Mouse (Mus musculus) cerebellum, adult 2 months (tissue): Measurements from ENCODE around the gene Gng11. TPM values are rescaled to one million over a fixed set of nuclear protein-coding genes. Genes with fewer than 3 reads are reported as not detected.

Source experiments
- DNase-seq, 2 experiments: peaks; one replicate each; pipeline ENCODE4 v3.0.0; 2021
- H3K27ac ChIP-seq: fragments of 200-500 bp; 2 replicates; pipeline ENCODE4 v1.5.1; 2012; ENCODE audit warnings: low read length, control low read depth, inconsistent platforms; ENCODE audit not compliant: insufficient read depth
- H3K27me3 ChIP-seq: fragments of 200-500 bp; 2 replicates; pipeline ENCODE4 v1.6.1; 2012; ENCODE audit warnings: inconsistent platforms, mild to moderate bottlenecking, low read length, moderate library complexity; ENCODE audit not compliant: control insufficient read depth, insufficient read depth
- H3K4me1 ChIP-seq: fragments of 200-500 bp; 2 replicates; pipeline ENCODE4 v1.6.1; 2011; ENCODE audit warnings: low read length; ENCODE audit not compliant: control insufficient read depth, insufficient read depth
- H3K4me3 ChIP-seq: fragments of 200-500 bp; replicated peaks from 2 replicates; pipeline ENCODE3; 2011; ENCODE audit warnings: mild to moderate bottlenecking, low read depth, low read length, control low read depth; ENCODE audit not compliant: insufficient read depth
- CTCF ChIP-seq: fragments of 200-500 bp; IDR thresholded peaks from 2 replicates; pipeline ENCODE4 v1.5.1; 2011; ENCODE audit warnings: low read depth, mild to moderate bottlenecking, control low read depth, low read length, moderate library complexity, borderline replicate concordance; ENCODE audit not compliant: insufficient read depth
- POLR2A ChIP-seq: fragments of 200-500 bp; IDR thresholded peaks from 2 replicates; pipeline ENCODE4 v1.6.1; 2011; ENCODE audit warnings: low read length, control low read depth, borderline replicate concordance; ENCODE audit not compliant: insufficient read depth
- WGBS: fragments of 180-500 bp; shearing (Covaris S2); methylation state at CpG from one replicate; pipeline ENCODE4 v1.1.7; 2018; 5-methylcytosine and 5-hydroxymethylcytosine counted together
- polyA plus RNA-seq: library from polyadenylated mRNA; depleted of rRNA; stranded (reverse); fragments of >200 nt; gene quantifications from 2 replicates; pipeline ENCODE4 v1.2.3, GENCODE M21; 2012; rRNA removed

The Gng11 gene
- polyA plus RNA-seq, 1 experiment, result 53.2 TPM

DNA sequence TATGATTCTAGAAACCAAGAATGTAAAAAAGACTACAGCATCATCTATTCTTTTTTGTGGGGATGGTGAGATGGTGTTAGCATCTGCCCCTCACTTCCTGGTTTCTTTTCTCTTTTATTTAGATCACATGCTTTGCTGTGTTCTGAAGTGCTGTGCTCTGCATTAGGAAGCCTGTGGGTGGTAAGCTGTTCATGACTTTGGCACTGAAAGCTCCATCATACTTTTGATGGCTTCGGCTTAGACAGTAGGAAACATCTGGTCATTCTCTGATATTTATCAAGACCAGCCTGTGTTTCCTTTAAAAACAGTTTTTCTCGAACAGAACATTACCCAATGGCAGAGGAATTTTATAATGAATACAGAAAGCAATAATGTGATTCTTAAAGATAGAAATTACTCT lies 22.7 kb downstream of the Gng11 start:
- H3K4me3 ChIP-seq, result no peak overlapping the region
- H3K4me1 ChIP-seq, result no peaks in the 10 kb centered on the region
- H3K27me3 ChIP-seq, result no peaks in the 10 kb centered on the region
- 61% methylated on average over 2 of the region's 2 CpGs for WGBS
- TF ChIP-seq POLR2A (no peak), CTCF (no peak)
- DNase-seq, result no peak
- no peak overlapping the region for H3K27ac ChIP-seq

DNA sequence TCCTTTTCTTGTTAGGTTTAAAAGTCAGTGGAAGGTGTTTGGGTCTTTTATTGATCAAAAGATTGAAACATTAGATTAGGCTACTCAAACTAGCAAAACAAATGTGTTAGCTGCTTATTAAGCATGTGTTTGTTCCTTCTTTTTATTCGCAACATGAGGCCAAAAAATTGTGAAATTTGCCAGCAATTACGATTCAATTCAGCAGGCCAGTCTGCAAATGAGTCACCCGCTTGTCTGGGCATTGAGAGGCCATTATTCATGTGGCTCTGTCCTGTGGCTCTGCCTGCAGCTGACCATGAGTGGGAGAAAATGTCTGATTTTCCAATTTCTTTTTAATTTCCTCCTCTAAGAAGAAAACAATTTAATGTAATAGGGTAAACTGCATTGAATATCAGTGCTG lies 27.3 kb downstream of the Gng11 start:
- Histone ChIP-seq H3K4me3 (no peak overlapping the region), H3K27ac (no peak overlapping the region), H3K4me1 (no peaks in the 10 kb centered on the region), H3K27me3 (no peaks in the 10 kb centered on the region)
- no peak for DNase-seq
- WGBS, result 50% methylated on average over 3 of the region's 3 CpGs
- no peak for TF ChIP-seq POLR2A

DNA sequence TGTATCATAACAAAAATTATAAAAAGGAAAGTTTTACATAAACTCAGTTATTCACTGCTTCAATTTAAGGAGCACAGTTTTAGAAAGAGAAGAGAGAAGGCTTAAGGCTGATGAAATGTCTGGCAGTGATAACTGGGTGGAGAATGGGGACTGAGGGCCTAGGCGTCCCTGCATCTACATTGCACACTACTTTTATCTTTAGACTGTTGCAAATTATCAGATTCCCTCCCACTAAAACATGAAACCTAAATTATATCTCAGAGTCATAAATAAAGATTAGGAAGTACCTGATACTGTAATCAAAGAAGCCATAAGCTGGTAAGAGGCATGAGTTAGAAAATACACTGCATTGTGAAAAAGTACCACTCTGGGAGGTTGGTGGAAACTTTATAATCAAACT lies 38.1 kb downstream of the Gng11 start:
- Histone ChIP-seq H3K4me3 (no peak overlapping the region), H3K27me3 (no peaks in the 10 kb centered on the region), H3K4me1 (no peaks in the 10 kb centered on the region), H3K27ac (no peak overlapping the region)
- WGBS, result 70% methylated on average over 1 of the region's 1 CpGs
- TF ChIP-seq CTCF, result no peak
- no peak for TF ChIP-seq POLR2A
- DNase-seq, result no peak

DNA sequence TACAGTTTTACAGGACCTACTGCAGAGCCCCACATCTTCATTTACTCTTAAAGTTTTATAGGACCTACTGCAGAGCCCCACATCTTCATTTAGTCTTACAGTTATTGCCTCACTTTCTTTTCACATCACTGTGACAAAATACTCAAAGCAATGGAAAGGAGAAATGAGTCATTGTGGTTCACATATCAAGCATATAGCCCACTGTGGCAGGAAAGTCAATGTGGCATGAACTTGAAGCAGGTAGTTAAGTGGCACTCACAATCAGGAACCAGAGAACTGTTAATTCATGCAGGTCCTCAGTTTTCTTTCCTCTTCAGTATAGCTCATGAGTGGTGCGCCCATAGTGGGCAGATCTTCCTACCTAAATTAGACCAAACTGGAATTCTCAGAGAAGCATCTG lies 43.5 kb downstream of the Gng11 start:
- no peak for DNase-seq
- no peaks in the 10 kb centered on the region for H3K4me1 ChIP-seq
- TF ChIP-seq POLR2A (no peak), CTCF (no peak)
- no peak overlapping the region for H3K4me3 ChIP-seq
- no peaks in the 10 kb centered on the region for H3K27me3 ChIP-seq
- no peak overlapping the region for H3K27ac ChIP-seq
- WGBS, result 97% methylated on average over 1 of the region's 1 CpGs

DNA sequence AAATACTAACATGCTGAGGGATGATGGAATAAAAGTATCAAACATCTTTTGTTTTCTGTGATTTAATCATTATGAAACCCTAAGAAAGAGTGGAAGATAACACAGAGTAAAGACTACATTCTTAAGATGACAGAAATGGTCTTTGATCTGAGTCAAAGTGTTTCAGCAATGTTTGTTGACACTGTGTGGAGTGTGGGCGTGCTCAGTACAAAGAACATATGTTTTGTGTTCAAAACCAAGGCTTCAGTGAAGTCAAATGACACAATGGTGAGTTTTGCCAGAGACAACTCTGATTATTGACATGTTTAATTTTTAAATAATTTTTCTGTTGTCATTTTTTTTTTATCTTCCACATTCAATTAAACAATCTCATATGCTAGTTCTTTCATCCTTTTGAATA lies 49.1 kb downstream of the Gng11 start:
- H3K4me3 ChIP-seq, result no peak overlapping the region
- no peaks in the 10 kb centered on the region for H3K4me1 ChIP-seq
- H3K27ac ChIP-seq, result no peak overlapping the region
- no peak for DNase-seq
- H3K27me3 ChIP-seq, result no peaks in the 10 kb centered on the region
- WGBS, result 58% methylated on average over 1 of the region's 1 CpGs
- no peak for TF ChIP-seq CTCF
- TF ChIP-seq POLR2A, result no peak

DNA sequence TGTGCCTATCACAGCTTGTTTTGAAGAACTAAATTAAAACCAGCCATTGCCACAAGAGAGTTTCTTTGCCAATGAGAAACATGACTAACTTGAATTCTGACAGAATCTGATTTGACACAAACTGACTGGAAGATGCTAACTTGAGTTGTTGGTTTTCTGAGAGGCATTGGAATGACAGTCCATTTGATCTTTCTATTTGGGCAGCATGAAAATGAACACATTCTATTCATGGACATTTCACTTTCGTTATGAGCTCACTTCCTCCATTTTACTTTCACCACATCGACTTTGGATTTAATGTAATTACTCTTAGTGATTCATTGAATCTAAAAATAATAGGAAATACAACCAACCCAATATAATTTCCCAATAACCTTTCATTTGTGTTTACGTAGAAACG lies 50.7 kb downstream of the Gng11 start:
- Histone ChIP-seq H3K4me3 (no peak overlapping the region), H3K4me1 (no peaks in the 10 kb centered on the region), H3K27ac (no peak overlapping the region), H3K27me3 (no peaks in the 10 kb centered on the region)
- DNase-seq, result no peak
- TF ChIP-seq CTCF (no peak), POLR2A (no peak)
- 87% methylated on average over 4 of the region's 4 CpGs for WGBS

Other genes with a start within 250 kb of the Gng11 start
- gene Calcr, start 239.2 kb upstream of the Gng11 start, polyA plus RNA-seq, result 0.86 and 0.93 TPM in 2 replicates
- gene Tfpi2, start 15.0 kb upstream of the Gng11 start, polyA plus RNA-seq, result 0.21 and 0.22 TPM in 2 replicates
- gene Gngt1, start 10.1 kb upstream of the Gng11 start, polyA plus RNA-seq, result not detected in 2 replicates
- 26.1 and 27.5 TPM in 2 replicates for gene Bet1, start 83.1 kb downstream of the Gng11 start, polyA plus RNA-seq